Mouse (Mus musculus): ENCODE results near the gene Bend6. TPM values are rescaled to one million over a fixed set of nuclear protein-coding genes. Genes with fewer than 3 reads are reported as not detected.
A peak's percentile ranks its signal among the peaks of the same experiment; 100 is the strongest.

Gene Bend6
- polyA plus RNA-seq, 1 experiment, result 6.9 TPM

DNA sequence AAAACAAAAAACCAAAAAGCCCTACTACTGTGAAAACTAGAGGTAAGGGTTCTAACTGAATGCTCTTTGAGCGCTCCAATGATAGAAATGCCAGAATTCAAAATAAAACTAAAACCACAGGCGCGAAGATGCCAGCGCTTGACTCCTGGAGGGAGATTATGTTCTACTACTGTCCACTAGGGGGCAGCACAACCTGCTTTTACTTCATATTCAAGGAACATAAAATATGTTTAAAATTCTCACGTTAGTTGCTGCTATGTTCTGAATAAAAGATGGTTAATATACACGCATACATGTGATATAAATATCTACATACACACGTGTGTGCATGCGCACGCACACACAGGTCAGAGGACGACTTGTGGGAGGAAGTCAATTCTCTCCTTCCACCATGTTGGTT is 14.8 kb downstream of the Bend6 start:
- Histone ChIP-seq H3K4me1 (ENCODE audit: control insufficient read depth, insufficient read depth, low read length) (no peaks in the 10 kb centered on the region), H3K4me3 (ENCODE audit: low read depth, low read length) (no peak overlapping the region), H3K9ac (ENCODE audit: low read depth, poor library complexity, severe bottlenecking) (no peak overlapping the region), H3K36me3 (ENCODE audit: control insufficient read depth, insufficient read depth, low read length, poor library complexity, severe bottlenecking) (no peaks in the 10 kb centered on the region), H3K27me3 (ENCODE audit: control insufficient read depth, insufficient read depth, low read length, poor library complexity, severe bottlenecking) (no peaks in the 10 kb centered on the region), H3K9me3 (replicated peaks; ENCODE audit: control insufficient read depth, insufficient read depth, low read length, poor library complexity, severe bottlenecking) (no peaks in the 10 kb centered on the region), H3K27ac (ENCODE audit: insufficient read depth, low read length) (no peak overlapping the region)
- no peak for TF ChIP-seq POLR2A (IDR thresholded peaks at IDR 0.05; ENCODE audit: insufficient read depth, low read length)
- TF ChIP-seq CTCF (IDR thresholded peaks at IDR 0.05; ENCODE audit: low read depth, low read length), result peak; percentile 34
- TF ChIP-seq EP300 (IDR thresholded peaks at IDR 0.05; ENCODE audit: insufficient read depth, low read depth, low read length), result no peak

DNA sequence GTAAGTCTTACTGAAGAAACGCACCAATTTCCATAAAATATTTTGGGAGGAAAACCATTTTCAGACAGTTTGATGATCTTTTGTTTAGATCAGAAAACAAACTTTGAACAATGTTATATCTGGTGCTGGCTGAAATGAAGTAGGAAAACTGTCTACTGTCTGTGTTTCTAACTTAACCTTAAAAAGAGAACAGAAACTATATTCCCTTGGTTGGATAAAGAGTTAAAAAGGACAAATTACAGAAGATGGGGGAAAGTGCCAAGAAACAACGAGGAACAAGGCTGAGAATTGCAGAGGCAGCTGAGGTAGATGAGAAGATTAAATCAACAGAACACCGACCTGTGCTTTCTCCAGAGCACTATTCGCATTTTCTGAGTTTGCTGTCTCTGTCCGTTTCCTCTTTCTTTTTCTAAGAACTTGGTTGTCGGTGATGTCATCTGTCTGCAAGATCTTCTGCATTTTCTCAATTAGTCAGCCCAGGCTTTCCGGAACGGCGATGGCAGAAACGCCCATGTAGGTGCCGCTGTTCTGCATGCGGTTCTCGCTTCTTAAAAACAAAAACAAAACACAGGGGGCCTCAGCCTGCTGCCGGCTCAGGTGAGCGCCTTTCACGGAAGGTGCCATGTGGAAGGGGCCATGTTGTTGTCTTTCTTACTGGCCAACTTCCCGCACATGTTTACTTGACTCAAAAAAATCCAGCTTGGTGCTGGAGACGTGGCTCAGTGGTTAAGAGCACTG is 24.3 kb downstream of the Bend6 start:
- Histone ChIP-seq H3K9ac (ENCODE audit: low read depth, poor library complexity, severe bottlenecking) (no peak overlapping the region), H3K27ac (ENCODE audit: insufficient read depth, low read length) (no peak overlapping the region), H3K36me3 (ENCODE audit: control insufficient read depth, insufficient read depth, low read length, poor library complexity, severe bottlenecking) (no peaks in the 10 kb centered on the region), H3K9me3 (replicated peaks; ENCODE audit: control insufficient read depth, insufficient read depth, low read length, poor library complexity, severe bottlenecking) (no peaks in the 10 kb centered on the region), H3K4me3 (ENCODE audit: low read depth, low read length) (peak overlapping the region; percentile 24; the same call in 1 of the 2 replicates), H3K27me3 (ENCODE audit: control insufficient read depth, insufficient read depth, low read length, poor library complexity, severe bottlenecking) (no peaks in the 10 kb centered on the region; the same call in 1 of the 2 replicates), H3K4me1 (ENCODE audit: control insufficient read depth, insufficient read depth, low read length) (no peaks in the 10 kb centered on the region)
- TF ChIP-seq CTCF (IDR thresholded peaks at IDR 0.05; ENCODE audit: low read depth, low read length) (peak; percentile 12), POLR2A (IDR thresholded peaks at IDR 0.05; ENCODE audit: insufficient read depth, low read length) (no peak), EP300 (IDR thresholded peaks at IDR 0.05; ENCODE audit: insufficient read depth, low read depth, low read length) (no peak)

DNA sequence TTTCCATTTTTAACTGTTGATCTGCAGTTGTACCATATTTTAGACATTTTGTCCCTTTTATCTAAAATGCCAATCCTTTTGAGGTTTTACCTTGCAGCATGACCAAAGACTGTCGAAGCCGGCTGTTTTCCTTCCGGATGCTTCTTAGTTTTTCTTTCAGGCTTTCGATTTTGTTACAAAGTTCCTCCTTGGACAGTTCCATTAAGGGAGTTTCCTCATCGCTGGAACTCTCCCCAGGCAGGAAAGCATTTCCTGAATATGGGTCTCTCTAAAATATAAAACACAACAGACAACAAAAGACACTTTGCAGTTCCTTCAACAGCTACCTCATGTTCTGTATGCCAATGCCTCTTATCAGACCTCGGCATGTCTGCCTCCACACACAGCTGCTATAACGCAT is 29.4 kb downstream of the Bend6 start:
- Histone ChIP-seq H3K4me3 (ENCODE audit: low read depth, low read length) (no peak overlapping the region), H3K36me3 (ENCODE audit: control insufficient read depth, insufficient read depth, low read length, poor library complexity, severe bottlenecking) (no peaks in the 10 kb centered on the region), H3K27ac (ENCODE audit: insufficient read depth, low read length) (no peak overlapping the region), H3K9me3 (replicated peaks; ENCODE audit: control insufficient read depth, insufficient read depth, low read length, poor library complexity, severe bottlenecking) (no peaks in the 10 kb centered on the region), H3K9ac (ENCODE audit: low read depth, poor library complexity, severe bottlenecking) (no peak overlapping the region), H3K4me1 (ENCODE audit: control insufficient read depth, insufficient read depth, low read length) (no peaks in the 10 kb centered on the region), H3K27me3 (ENCODE audit: control insufficient read depth, insufficient read depth, low read length, poor library complexity, severe bottlenecking) (no peaks in the 10 kb centered on the region; the same call in 1 of the 2 replicates)
- no peak for TF ChIP-seq CTCF (IDR thresholded peaks at IDR 0.05; ENCODE audit: low read depth, low read length)
- no peak for TF ChIP-seq POLR2A (IDR thresholded peaks at IDR 0.05; ENCODE audit: insufficient read depth, low read length)
- no peak for TF ChIP-seq EP300 (IDR thresholded peaks at IDR 0.05; ENCODE audit: insufficient read depth, low read depth, low read length)

DNA sequence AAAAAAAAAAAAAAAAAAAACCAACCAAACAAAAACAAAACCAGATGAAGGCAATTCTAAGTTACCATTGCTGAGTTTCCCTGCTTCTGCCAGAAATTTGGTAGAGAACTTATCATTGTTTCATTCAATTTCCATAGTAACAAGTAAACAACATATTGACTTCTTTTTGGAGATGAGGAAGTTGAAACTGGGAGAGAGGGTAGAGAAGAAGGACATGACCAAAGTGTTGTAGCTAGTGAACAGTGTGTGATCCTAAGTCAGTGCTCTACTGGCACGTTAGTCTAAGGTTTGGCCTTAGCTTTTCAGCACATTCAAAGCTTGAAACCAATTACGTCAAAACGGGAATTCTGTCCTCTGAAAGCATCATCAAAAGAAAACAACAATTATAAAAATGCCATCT is 31.2 kb downstream of the Bend6 start:
- no peak overlapping the region for H3K4me3 ChIP-seq (ENCODE audit: low read depth, low read length)
- TF ChIP-seq POLR2A (IDR thresholded peaks at IDR 0.05; ENCODE audit: insufficient read depth, low read length), result no peak
- TF ChIP-seq CTCF (IDR thresholded peaks at IDR 0.05; ENCODE audit: low read depth, low read length), result no peak
- TF ChIP-seq EP300 (IDR thresholded peaks at IDR 0.05; ENCODE audit: insufficient read depth, low read depth, low read length), result no peak
- no peak overlapping the region for H3K27ac ChIP-seq (ENCODE audit: insufficient read depth, low read length)
- no peaks in the 10 kb centered on the region for H3K36me3 ChIP-seq (ENCODE audit: control insufficient read depth, insufficient read depth, low read length, poor library complexity, severe bottlenecking)
- H3K4me1 ChIP-seq (ENCODE audit: control insufficient read depth, insufficient read depth, low read length), result no peaks in the 10 kb centered on the region
- H3K9ac ChIP-seq (ENCODE audit: low read depth, poor library complexity, severe bottlenecking), result no peak overlapping the region
- no peaks in the 10 kb centered on the region for H3K27me3 ChIP-seq (ENCODE audit: control insufficient read depth, insufficient read depth, low read length, poor library complexity, severe bottlenecking)
- no peaks in the 10 kb centered on the region for H3K9me3 ChIP-seq (replicated peaks; ENCODE audit: control insufficient read depth, insufficient read depth, low read length, poor library complexity, severe bottlenecking)

DNA sequence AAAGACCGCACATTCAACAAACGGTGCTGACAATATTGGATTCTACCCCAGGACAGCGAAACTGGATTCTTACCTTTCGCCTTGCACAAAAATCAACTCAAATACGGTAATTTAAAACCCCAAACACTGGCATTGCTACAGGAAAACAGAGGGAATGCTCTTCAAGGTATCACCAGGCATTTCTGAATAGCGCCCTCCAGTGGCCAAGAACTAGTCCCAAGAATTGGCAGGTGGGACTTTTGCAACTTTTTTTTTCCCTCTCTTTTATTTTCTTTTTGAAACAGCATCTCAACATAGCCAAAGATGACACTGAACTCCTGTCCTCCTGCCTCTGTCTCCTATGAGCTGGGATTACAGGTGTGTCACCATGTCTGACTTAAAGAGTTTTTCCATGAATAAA is 31.9 kb downstream of the Bend6 start:
- Histone ChIP-seq H3K4me1 (ENCODE audit: control insufficient read depth, insufficient read depth, low read length) (no peaks in the 10 kb centered on the region), H3K36me3 (ENCODE audit: control insufficient read depth, insufficient read depth, low read length, poor library complexity, severe bottlenecking) (no peaks in the 10 kb centered on the region), H3K27me3 (ENCODE audit: control insufficient read depth, insufficient read depth, low read length, poor library complexity, severe bottlenecking) (no peaks in the 10 kb centered on the region), H3K9me3 (replicated peaks; ENCODE audit: control insufficient read depth, insufficient read depth, low read length, poor library complexity, severe bottlenecking) (no peaks in the 10 kb centered on the region), H3K27ac (ENCODE audit: insufficient read depth, low read length) (no peak overlapping the region), H3K9ac (ENCODE audit: low read depth, poor library complexity, severe bottlenecking) (no peak overlapping the region), H3K4me3 (ENCODE audit: low read depth, low read length) (no peak overlapping the region)
- TF ChIP-seq CTCF (IDR thresholded peaks at IDR 0.05; ENCODE audit: low read depth, low read length), result peak; percentile 9
- TF ChIP-seq POLR2A (IDR thresholded peaks at IDR 0.05; ENCODE audit: insufficient read depth, low read length), result no peak

DNA sequence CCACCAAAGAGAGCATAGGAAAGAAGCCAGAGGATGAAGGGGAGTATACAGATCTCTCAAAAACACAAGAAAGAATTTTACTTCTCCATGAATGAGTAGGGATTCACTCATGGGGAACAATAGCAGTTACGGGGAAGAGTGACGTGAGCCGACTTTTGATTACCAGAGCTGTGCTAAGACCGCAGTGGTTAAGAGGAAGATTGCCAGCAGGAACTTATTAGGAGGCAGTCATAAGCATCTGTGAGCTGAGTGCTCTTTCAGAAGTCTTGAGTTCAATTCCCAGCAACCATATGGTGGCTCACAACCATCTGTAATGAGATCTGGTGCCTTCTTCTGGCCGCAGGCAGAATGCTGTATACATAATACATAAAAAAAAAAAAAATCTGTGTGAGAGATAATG is 34.1 kb downstream of the Bend6 start:
- no peak overlapping the region for H3K9ac ChIP-seq (ENCODE audit: low read depth, poor library complexity, severe bottlenecking)
- TF ChIP-seq CTCF (IDR thresholded peaks at IDR 0.05; ENCODE audit: low read depth, low read length) (no peak), EP300 (IDR thresholded peaks at IDR 0.05; ENCODE audit: insufficient read depth, low read depth, low read length) (no peak), POLR2A (IDR thresholded peaks at IDR 0.05; ENCODE audit: insufficient read depth, low read length) (no peak)
- H3K4me1 ChIP-seq (ENCODE audit: control insufficient read depth, insufficient read depth, low read length), result no peaks in the 10 kb centered on the region
- no peaks in the 10 kb centered on the region for H3K9me3 ChIP-seq (replicated peaks; ENCODE audit: control insufficient read depth, insufficient read depth, low read length, poor library complexity, severe bottlenecking)
- H3K27me3 ChIP-seq (ENCODE audit: control insufficient read depth, insufficient read depth, low read length, poor library complexity, severe bottlenecking), result no peaks in the 10 kb centered on the region
- H3K36me3 ChIP-seq (ENCODE audit: control insufficient read depth, insufficient read depth, low read length, poor library complexity, severe bottlenecking), result no peaks in the 10 kb centered on the region
- no peak overlapping the region for H3K4me3 ChIP-seq (ENCODE audit: low read depth, low read length)
- H3K27ac ChIP-seq (ENCODE audit: insufficient read depth, low read length), result no peak overlapping the region
